Mouse (Mus musculus) hindbrain, embryonic 11.5 days (tissue): ENCODE measurements around the gene Efcab8. TPM values are rescaled to one million over a fixed set of nuclear protein-coding genes. Genes with fewer than 3 reads are reported as not detected.
A peak's percentile ranks its signal among the peaks of the same experiment; 100 is the strongest.

ENCODE experiments used
- ATAC-seq: fragments of 200-750 bp; cut with Nextera tagmentation; 2 replicates; pipeline ENCODE4 v1.8.0; 2017; ENCODE audit warnings: mild to moderate bottlenecking, moderate TSS enrichment, moderate library complexity; ENCODE audit not compliant: low FRiP score
- DNase-seq: peaks from one replicate; pipeline ENCODE4 v3.0.0-alpha.2; 2015; ENCODE audit warnings: low spot score
- H3K27ac ChIP-seq: fragments of 300-500 bp; sonication (generic); 2 replicates; pipeline ENCODE4 v1.5.1; 2014; ENCODE audit warnings: mild to moderate bottlenecking, low read depth, low read length
- H3K27me3 ChIP-seq: fragments of 300-500 bp; sonication (generic); 2 replicates; pipeline ENCODE4 v1.6.1; 2014; ENCODE audit warnings: mild to moderate bottlenecking, low read length, moderate library complexity, mixed read lengths; ENCODE audit not compliant: control insufficient read depth, insufficient read depth
- H3K36me3 ChIP-seq: fragments of 300-500 bp; sonication (generic); 2 replicates; pipeline ENCODE4 v1.6.1; 2014; ENCODE audit warnings: mild to moderate bottlenecking, low read length, moderate library complexity, mixed read lengths; ENCODE audit not compliant: control insufficient read depth, insufficient read depth
- H3K4me1 ChIP-seq: fragments of 300-500 bp; sonication (generic); replicated peaks from 2 replicates; pipeline ENCODE4 v1.6.1; 2014; ENCODE audit warnings: low read length, mixed read lengths; ENCODE audit not compliant: control insufficient read depth, insufficient read depth
- H3K4me2 ChIP-seq: fragments of 300-500 bp; sonication (generic); replicated peaks from 2 replicates; pipeline ENCODE4 v1.6.1; 2014; ENCODE audit warnings: mild to moderate bottlenecking, low read depth, low read length
- H3K4me3 ChIP-seq: fragments of 300-500 bp; sonication (generic); 2 replicates; pipeline ENCODE4 v1.5.1; 2014; ENCODE audit warnings: low read depth, low read length
- H3K9ac ChIP-seq: fragments of 300-500 bp; sonication (generic); 2 replicates; pipeline ENCODE4 v1.6.1; 2014; ENCODE audit warnings: low read depth, low read length
- H3K9me3 ChIP-seq: fragments of 300-500 bp; sonication (generic); 2 replicates; pipeline ENCODE4 v1.6.1; 2016; ENCODE audit warnings: low read length; ENCODE audit not compliant: control insufficient read depth
- WGBS: fragments of 180-500 bp; shearing (Covaris S2); extraction: QIAGEN DNeasy Blood & Tissue Kit; methylation state at CpG from one replicate; pipeline ENCODE4 v1.1.7; 2014; 5-methylcytosine and 5-hydroxymethylcytosine counted together
- polyA plus RNA-seq: library from polyadenylated mRNA; unstranded; fragments of >200 nt; fragmentation: Nextera tagmentation; extraction: Ambion mirVana; gene quantifications from 2 replicates; pipeline ENCODE4 v1.2.1, GENCODE M21; 2014

The Efcab8 gene
- polyA plus RNA-seq, 1 experiment from 2014 or later = not detected

GRCm38 (mm10) chr2:153842854-153843253 is 63.1 kb downstream of the Efcab8 start:
- H3K36me3 ChIP-seq = no peaks in the 10 kb centered on the region
- no peaks in the 10 kb centered on the region for H3K27me3 ChIP-seq
- no peak overlapping the region for H3K4me3 ChIP-seq
- ATAC-seq = no peak
- no peak for DNase-seq
- no peak overlapping the region for H3K4me2 ChIP-seq
- no peak overlapping the region for H3K27ac ChIP-seq
- H3K9ac ChIP-seq = no peak overlapping the region
- no peaks in the 10 kb centered on the region for H3K9me3 ChIP-seq
- 87% methylated on average over 8 of the region's 8 CpGs for WGBS
- H3K4me1 ChIP-seq = no peaks in the 10 kb centered on the region

GRCm38 (mm10) chr2:153848389-153848788 is 68.7 kb downstream of the Efcab8 start:
- Histone ChIP-seq H3K4me3 (no peak overlapping the region), H3K4me2 (no peak overlapping the region), H3K27ac (no peak overlapping the region), H3K27me3 (no peaks in the 10 kb centered on the region), H3K4me1 (no peaks in the 10 kb centered on the region), H3K36me3 (no peaks in the 10 kb centered on the region), H3K9ac (no peak overlapping the region), H3K9me3 (no peaks in the 10 kb centered on the region)
- no peak for DNase-seq
- WGBS = 76% methylated on average over 3 of the region's 3 CpGs
- no peak for ATAC-seq

- Histone ChIP-seq H3K27me3 (no peaks in the 10 kb centered on the region), H3K9me3 (no peaks in the 10 kb centered on the region), H3K4me3 (no peak overlapping the region), H3K36me3 (no peaks in the 10 kb centered on the region), H3K27ac (no peak overlapping the region), H3K4me1 (no peaks in the 10 kb centered on the region), H3K4me2 (no peak overlapping the region), H3K9ac (no peak overlapping the region)
- no peak for ATAC-seq
- 90% methylated on average over 6 of the region's 6 CpGs for WGBS
- DNase-seq = peak; percentile 5
Observed at GRCm38 (mm10) chr2:153850351-153851029, 70.8 kb downstream of the Efcab8 start.

DNA sequence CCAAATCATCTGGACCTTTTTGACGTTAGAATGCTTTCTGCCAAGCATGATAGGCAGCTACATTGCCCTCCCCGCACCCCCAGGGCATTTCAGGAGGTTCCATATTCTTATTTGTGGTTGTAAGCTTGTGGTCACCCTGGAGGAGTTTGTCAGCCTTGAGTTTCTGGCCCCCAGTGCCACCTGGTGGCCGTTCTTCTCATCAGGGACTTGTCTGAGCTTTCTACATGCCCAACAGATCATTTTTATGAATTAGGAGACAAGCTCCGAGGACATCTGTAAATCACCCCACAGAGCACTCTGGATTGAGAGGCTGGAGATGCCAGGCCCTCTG is 71.3 kb downstream of the Efcab8 start:
- Histone ChIP-seq H3K27ac (no peak overlapping the region), H3K4me2 (no peak overlapping the region), H3K9me3 (no peaks in the 10 kb centered on the region), H3K27me3 (no peaks in the 10 kb centered on the region), H3K9ac (no peak overlapping the region), H3K36me3 (no peaks in the 10 kb centered on the region), H3K4me3 (no peak overlapping the region), H3K4me1 (no peaks in the 10 kb centered on the region)
- ATAC-seq = no peak
- DNase-seq = peak; percentile 65
- 56% methylated on average over 4 of the region's 4 CpGs for WGBS

DNA sequence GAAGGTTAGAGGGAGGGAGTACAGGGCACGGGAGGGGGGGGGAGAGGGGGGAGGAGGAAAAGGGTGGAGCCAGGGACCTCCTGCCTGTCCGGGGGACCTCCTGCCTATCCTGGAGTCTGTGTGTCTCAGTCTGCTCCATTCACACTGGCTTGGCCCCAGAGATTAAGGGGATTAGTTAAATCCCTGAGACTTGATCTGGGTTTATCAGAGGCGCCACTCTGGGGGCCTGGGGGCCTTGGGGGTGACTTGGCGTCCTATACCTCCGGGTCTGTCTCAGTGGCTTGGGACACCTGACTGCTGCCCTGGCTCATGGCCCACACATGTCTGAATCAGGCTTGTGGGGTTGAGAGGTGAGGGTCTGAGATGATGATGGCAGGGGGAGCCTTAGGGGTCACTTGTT is 73.8 kb downstream of the Efcab8 start:
- Histone ChIP-seq H3K27ac (no peak overlapping the region), H3K4me3 (no peak overlapping the region), H3K9me3 (no peaks in the 10 kb centered on the region), H3K36me3 (no peaks in the 10 kb centered on the region), H3K9ac (no peak overlapping the region), H3K4me2 (no peak overlapping the region), H3K4me1 (no peaks in the 10 kb centered on the region), H3K27me3 (no peaks in the 10 kb centered on the region)
- DNase-seq = no peak
- 23% methylated on average over 5 of the region's 5 CpGs for WGBS
- ATAC-seq = no peak

DNA sequence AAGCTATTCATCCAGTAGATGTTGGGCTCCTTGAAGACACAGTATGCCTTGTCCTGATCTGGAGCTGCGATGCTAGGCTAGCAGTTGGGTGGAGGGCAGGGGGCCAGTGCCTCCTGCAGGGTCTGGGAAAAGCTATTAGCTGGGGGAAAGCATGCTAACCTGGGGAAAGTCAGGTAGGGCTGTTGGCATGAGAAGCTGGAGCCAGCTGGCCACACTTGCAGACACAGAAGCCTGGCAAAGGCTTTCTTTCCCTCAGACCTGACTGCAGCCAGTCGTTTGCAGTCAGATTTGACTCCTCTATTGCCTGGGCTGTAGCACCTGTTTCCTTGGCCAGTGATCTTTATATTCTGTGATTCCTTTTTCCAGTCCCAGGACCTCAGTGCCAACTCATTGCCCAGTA is 79.8 kb downstream of the Efcab8 start:
- no peak overlapping the region for H3K9ac ChIP-seq
- no peak overlapping the region for H3K27ac ChIP-seq
- no peak for ATAC-seq
- no peaks in the 10 kb centered on the region for H3K4me1 ChIP-seq
- H3K36me3 ChIP-seq = no peaks in the 10 kb centered on the region
- no peaks in the 10 kb centered on the region for H3K9me3 ChIP-seq
- H3K4me3 ChIP-seq = no peak overlapping the region
- WGBS = 69% methylated on average over 2 of the region's 2 CpGs
- DNase-seq = no peak
- no peak overlapping the region for H3K4me2 ChIP-seq
- H3K27me3 ChIP-seq = no peaks in the 10 kb centered on the region

DNA sequence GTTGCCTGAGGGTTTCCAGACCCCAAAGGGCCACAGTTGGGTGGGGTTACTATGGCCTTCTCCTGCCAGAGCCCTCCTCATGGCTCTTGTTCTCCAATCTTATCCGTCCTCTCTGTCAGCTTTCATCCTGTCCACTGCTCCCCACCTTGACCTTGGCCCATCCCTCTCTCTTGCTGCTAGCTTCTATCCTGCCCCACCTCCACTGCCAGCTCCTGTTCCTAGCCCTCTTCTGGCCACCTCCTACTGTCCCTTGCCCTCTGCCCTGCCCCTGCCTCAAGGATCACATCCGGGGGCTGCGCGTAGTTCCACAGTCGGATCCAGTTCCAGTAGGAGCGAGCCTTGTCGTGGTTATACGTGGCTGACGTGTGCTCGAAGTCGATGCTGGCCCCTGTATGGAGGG is 80.6 kb downstream of the Efcab8 start:
- Histone ChIP-seq H3K9ac (no peak overlapping the region), H3K36me3 (no peaks in the 10 kb centered on the region), H3K27ac (no peak overlapping the region), H3K4me3 (no peak overlapping the region), H3K9me3 (no peaks in the 10 kb centered on the region), H3K27me3 (no peaks in the 10 kb centered on the region), H3K4me2 (no peak overlapping the region), H3K4me1 (no peaks in the 10 kb centered on the region)
- 87% methylated on average over 11 of the region's 11 CpGs for WGBS
- no peak for DNase-seq
- no peak for ATAC-seq

GRCm38 (mm10) chr2:153860715-153861114 is 81.0 kb downstream of the Efcab8 start:
- Histone ChIP-seq H3K4me2 (no peak overlapping the region), H3K9ac (no peak overlapping the region), H3K27ac (no peak overlapping the region), H3K4me3 (no peak overlapping the region), H3K9me3 (no peaks in the 10 kb centered on the region), H3K36me3 (no peaks in the 10 kb centered on the region), H3K27me3 (no peaks in the 10 kb centered on the region), H3K4me1 (no peaks in the 10 kb centered on the region)
- ATAC-seq (no peak), DNase-seq (no peak)
- WGBS = 70% methylated on average over 3 of the region's 3 CpGs

- Histone ChIP-seq H3K9me3 (no peaks in the 10 kb centered on the region), H3K4me2 (no peak overlapping the region), H3K36me3 (no peaks in the 10 kb centered on the region), H3K4me3 (no peak overlapping the region), H3K27me3 (no peaks in the 10 kb centered on the region), H3K9ac (no peak overlapping the region), H3K27ac (no peak overlapping the region), H3K4me1 (no peaks in the 10 kb centered on the region)
- WGBS = 87% methylated on average over 3 of the region's 3 CpGs
- ATAC-seq (no peak), DNase-seq (no peak)
Observed at GRCm38 (mm10) chr2:153861960-153862359, 82.2 kb downstream of the Efcab8 start.
